Mouse (Mus musculus) MEL (cell line): ENCODE results near the gene Tmem182.

Experiments used
- CHD2 ChIP-seq: IDR thresholded peaks from 2 replicates; pipeline ENCODE4 v1.6.1; 2011; ENCODE audit warnings: low read length, improper control_type of control experiment
- CTCF ChIP-seq, 3 experiments: IDR thresholded peaks in 2 of 3; conservative IDR thresholded peaks in 1 of 3; 2 replicates each; pipeline ENCODE4 v1.5.1; 2011 to 2012; ENCODE audit warnings: low read length in 3 of 3, low read depth in 2 of 3, mild to moderate bottlenecking in 2 of 3, improper control_type of control experiment in 1 of 3, inconsistent platforms in 1 of 3, mixed read lengths in 1 of 3, moderate library complexity in 1 of 3; ENCODE audit not compliant: control insufficient read depth in 1 of 3, insufficient read depth in 1 of 3, poor library complexity in 1 of 3, severe bottlenecking in 1 of 3
- EP300 ChIP-seq, 2 experiments: IDR thresholded peaks; 2 replicates each; pipeline ENCODE4 v1.6.1; 2011; ENCODE audit warnings: improper control_type of control experiment in 2 of 2, low read length in 2 of 2, low read depth in 1 of 2, mild to moderate bottlenecking in 1 of 2
- GATA1 ChIP-seq: IDR thresholded peaks from 2 replicates; pipeline ENCODE4 v1.6.1; 2011; ENCODE audit warnings: low read depth, low read length, improper control_type of control experiment
- JUND ChIP-seq: IDR thresholded peaks from 2 replicates; pipeline ENCODE4 v1.6.1; 2011; ENCODE audit warnings: low read depth, mild to moderate bottlenecking, improper control_type of control experiment, low read length
- MAFK ChIP-seq: IDR thresholded peaks from 2 replicates; pipeline ENCODE4 v1.6.1; 2011; ENCODE audit warnings: low read depth, mild to moderate bottlenecking, low read length, improper control_type of control experiment, borderline replicate concordance
- MYC ChIP-seq: IDR thresholded peaks from 2 replicates; pipeline ENCODE4 v1.6.1; 2011; ENCODE audit warnings: low read depth, mild to moderate bottlenecking, low read length, improper control_type of control experiment, moderate library complexity
- POLR2A ChIP-seq, 2 experiments: IDR thresholded peaks; 2 replicates each; pipeline ENCODE4 v1.6.1; 2011 to 2012; ENCODE audit warnings: low read length in 2 of 2, mild to moderate bottlenecking in 2 of 2, control low read depth in 1 of 2, improper control_type of control experiment in 1 of 2, low read depth in 1 of 2, moderate library complexity in 1 of 2; ENCODE audit not compliant: control insufficient read depth in 1 of 2, insufficient read depth in 1 of 2, poor library complexity in 1 of 2
- POLR2AphosphoS2 ChIP-seq: IDR thresholded peaks from 2 replicates; pipeline ENCODE4 v1.6.1; 2011; ENCODE audit warnings: low read length, improper control_type of control experiment
- SIN3A ChIP-seq: IDR thresholded peaks from 2 replicates; pipeline ENCODE4 v1.6.1; 2012; ENCODE audit warnings: low read length, improper control_type of control experiment, inconsistent platforms
- TAL1 ChIP-seq: IDR thresholded peaks from 2 replicates; pipeline ENCODE4 v1.6.1; 2012; ENCODE audit warnings: mild to moderate bottlenecking, inconsistent platforms, low read length, moderate library complexity, mixed read lengths
- TCF12 ChIP-seq: IDR thresholded peaks from 2 replicates; pipeline ENCODE4 v1.6.1; 2014; ENCODE audit warnings: low read depth, mild to moderate bottlenecking, inconsistent platforms, low read length, improper control_type of control experiment, moderate library complexity
- ZMIZ1 ChIP-seq: IDR thresholded peaks from 2 replicates; pipeline ENCODE4 v1.6.1; 2012; ENCODE audit warnings: low read depth, mild to moderate bottlenecking, inconsistent platforms, low read length, improper control_type of control experiment, moderate library complexity

GRCm38 (mm10) chr1:40802759-40803158, 2.6 kb upstream of the Tmem182 start:
- TF ChIP-seq POLR2A (IDR thresholded peaks at IDR 0.05; ENCODE audit: control insufficient read depth in 1 of 2, insufficient read depth in 1 of 2, low read depth in 1 of 2, low read length in 2 of 2, poor library complexity in 1 of 2) = no peak
- TF ChIP-seq SIN3A = no peak
- TF ChIP-seq GATA1 = peak; percentile 67
- peak; percentile 42 to 91 (median 71); a peak in 5 of 6 replicates for TF ChIP-seq CTCF (IDR thresholded peaks at IDR 0.05 in 2 of 3, conservative IDR thresholded peaks at IDR 0.05 in 1 of 3; ENCODE audit: control insufficient read depth in 1 of 3, insufficient read depth in 1 of 3, low read depth in 2 of 3, low read length in 3 of 3, poor library complexity in 1 of 3, severe bottlenecking in 1 of 3)
- no peak for TF ChIP-seq MAFK
- TF ChIP-seq POLR2AphosphoS2 = no peak
- no peak for TF ChIP-seq TCF12
- peak; percentile 21 to 22; a peak in 1 of 4 replicates for TF ChIP-seq EP300 (IDR thresholded peaks at IDR 0.05; ENCODE audit: low read depth in 1 of 2, low read length in 2 of 2)
- TF ChIP-seq JUND = no peak
- no peak for TF ChIP-seq MYC
- TF ChIP-seq CHD2 = no peak
- no peak for TF ChIP-seq TAL1
- no peak for TF ChIP-seq ZMIZ1
